ENCODE assay signal across 20 mouse cellular contexts in the genomic region with DNA sequence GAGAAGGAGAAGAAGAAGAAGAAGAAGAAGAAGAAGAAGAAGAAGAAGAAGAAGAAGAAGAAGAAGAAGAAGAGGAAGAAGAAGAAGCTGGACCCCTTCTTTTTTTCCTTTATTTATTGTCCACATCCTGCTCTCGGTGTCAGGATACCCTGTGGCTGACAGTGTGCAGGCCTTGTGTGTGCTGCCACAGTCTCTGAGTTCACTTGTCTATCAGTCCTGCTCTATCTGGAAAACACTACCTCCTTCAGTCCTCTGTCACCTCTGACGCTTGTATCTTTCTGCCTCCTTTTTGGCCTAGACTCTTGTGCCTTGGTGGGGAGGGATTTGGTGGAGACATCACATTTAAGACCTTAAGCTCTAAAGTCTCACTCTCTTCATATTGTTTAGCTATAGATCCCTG. TPM values are rescaled to one million over a fixed set of nuclear protein-coding genes. Genes with fewer than 3 reads are reported as not detected.
DNase-seq lines count a peak whose midpoint lies in the region; ATAC-seq and TF ChIP-seq lines count a peak whose summit lies in the region.
"Had no signal": no experiment of that assay in that cellular context is flagged by ENCODE, and none has a peak within 500 bp of the region (broad histone marks: within the 10 kb centered on the region; RNA-seq: fewer than 3 reads in every experiment).

No protein-coding gene starts in this region.

- WGBS in liver, embryonic 11.5 days: 70% methylated on average over 2 of the region's 2 CpGs
- WGBS in liver, embryonic 15.5 days (ENCODE audit: insufficient replicate concordance): 47% methylated on average over 2 of the region's 2 CpGs

- H3K9ac ChIP-seq in liver, embryonic 11.5 days (ENCODE audit: low read depth, low read length): no peak overlapping the region
- peak overlapping the region; percentile 76; the same call in 1 of the 2 replicates for H3K9ac ChIP-seq in liver, embryonic 15.5 days
- H3K9ac ChIP-seq: forebrain, embryonic 15.5 days had no signal

- H3K4me1 ChIP-seq in liver, embryonic 11.5 days (replicated peaks; ENCODE audit: control insufficient read depth, insufficient read depth, low read length): peaks cover 32% of the 10 kb centered on the region
- H3K4me1 ChIP-seq in bone marrow macrophage, adult 2 months (ENCODE audit: control insufficient read depth, insufficient read depth, low read length): peaks cover 37% of the 10 kb centered on the region
- H3K4me1 ChIP-seq in liver, embryonic 15.5 days (replicated peaks): peaks cover 72% of the 10 kb centered on the region

- TF ChIP-seq CTCF in bone marrow macrophage, adult 2 months (IDR thresholded peaks at IDR 0.05; ENCODE audit: low read depth, low read length): no peak

- H3K36me3 ChIP-seq in liver, embryonic 11.5 days (ENCODE audit: control insufficient read depth, insufficient read depth, low read length): no peaks in the 10 kb centered on the region
- peaks cover 15% of the 10 kb centered on the region for H3K36me3 ChIP-seq in liver, embryonic 15.5 days (replicated peaks)
- H3K36me3 ChIP-seq: embryonic facial prominence, embryonic 12.5 days; forebrain, embryonic 15.5 days; neural tube, embryonic 13.5 days had no signal

- ATAC-seq in liver, embryonic 11.5 days (replicated peaks; ENCODE audit: low FRiP score): no peak
- ATAC-seq in liver, embryonic 15.5 days (ENCODE audit: insufficient read depth): no peak
- ATAC-seq: forebrain, embryonic 15.5 days; hindbrain, embryonic 16.5 days; lung, postnatal 0 days; midbrain, embryonic 16.5 days had no signal

- H3K27me3 ChIP-seq in liver, embryonic 11.5 days (replicated peaks; ENCODE audit: control insufficient read depth, insufficient read depth, low read length): no peaks in the 10 kb centered on the region
- no peaks in the 10 kb centered on the region for H3K27me3 ChIP-seq in liver, embryonic 15.5 days
- H3K27me3 ChIP-seq: embryonic facial prominence, embryonic 12.5 days; forebrain, embryonic 15.5 days; neural tube, embryonic 13.5 days had no signal

- no peaks in the 10 kb centered on the region for H3K9me3 ChIP-seq in liver, embryonic 11.5 days (ENCODE audit: control insufficient read depth, low read length)
- no peaks in the 10 kb centered on the region for H3K9me3 ChIP-seq in liver, embryonic 15.5 days (replicated peaks)
- H3K9me3 ChIP-seq: embryonic facial prominence, embryonic 12.5 days; forebrain, embryonic 15.5 days; limb, embryonic 10.5 days; midbrain, embryonic 10.5 days; neural tube, embryonic 13.5 days had no signal

- TF ChIP-seq POLR2A in bone marrow macrophage, adult 2 months (IDR thresholded peaks at IDR 0.05; ENCODE audit: borderline replicate concordance, low read depth, low read length): no peak

- 0 out of 2 replicates have a peak overlapping the region, but pooled peaks have one; percentile 59 for H3K27ac ChIP-seq in liver, embryonic 11.5 days (ENCODE audit: low read depth, low read length)
- peak overlapping the region; percentile 99 for H3K27ac ChIP-seq in bone marrow macrophage, adult 2 months (ENCODE audit: insufficient read depth, low read depth, low read length)
- H3K27ac ChIP-seq in liver, embryonic 15.5 days (replicated peaks): peak overlapping the region; percentile 91
- H3K27ac ChIP-seq: embryonic facial prominence, embryonic 12.5 days; forebrain, embryonic 15.5 days; limb, embryonic 10.5 days had no signal

- peak overlapping the region; percentile 98 for H3K4me2 ChIP-seq in liver, embryonic 11.5 days
- H3K4me2 ChIP-seq in liver, embryonic 15.5 days: peak overlapping the region; percentile 85

- DNase-seq in liver, embryonic 11.5 days (ENCODE audit: low spot score): no peak
- DNase-seq in liver: no peak
- DNase-seq in thymus, adult 18-20 months: no peak
- no peak for DNase-seq in right cerebral cortex, adult 18-20 months
- no peak for DNase-seq in kidney, postnatal 25 days
- DNase-seq: cerebellum, adult 2 months; cerebellum, postnatal 25 days; gastrocnemius, postnatal 25 days; right cerebral cortex, postnatal 4 days; thymus, postnatal 25 days had no signal

- peak overlapping the region; percentile 67; the same call in 1 of the 2 replicates for H3K4me3 ChIP-seq in liver, embryonic 11.5 days (ENCODE audit: low read depth, low read length)
- H3K4me3 ChIP-seq in bone marrow macrophage, adult 2 months (ENCODE audit: insufficient read depth, low read length): peak overlapping the region; percentile 2; the same call in 1 of the 2 replicates
- H3K4me3 ChIP-seq in liver, embryonic 15.5 days (replicated peaks): no peak overlapping the region

RNA-seq across cellular contexts. Expression of gene Ifnar1, which starts 21.6 kb away (rescaled TPM):
- 32.6 and 35.5 TPM in 2 replicates for polyA plus RNA-seq in liver, embryonic 11.5 days (2014; fragmentation: Nextera tagmentation; extraction: Ambion mirVana)
- polyA plus RNA-seq in bone marrow macrophage, adult 2 months (2012; ENCODE audit: insufficient read depth, insufficient read length, missing spikeins): 89.1 and 92.5 TPM in 2 replicates
- 19.4 and 21.6 TPM in 2 replicates for polyA plus RNA-seq in liver, embryonic 15.5 days (2015; fragmentation: Nextera tagmentation; extraction: Ambion mirVana)

RNA-seq across cellular contexts. Expression of gene Il10rb, which starts 57.4 kb away (rescaled TPM):
- 29.8 and 32.9 TPM in 2 replicates for polyA plus RNA-seq in liver, embryonic 11.5 days (2014; fragmentation: Nextera tagmentation; extraction: Ambion mirVana)
- 345 and 358 TPM in 2 replicates for polyA plus RNA-seq in bone marrow macrophage, adult 2 months (2012; ENCODE audit: insufficient read depth, insufficient read length, missing spikeins)
- 29.9 and 34.7 TPM in 2 replicates for polyA plus RNA-seq in liver, embryonic 15.5 days (2015; fragmentation: Nextera tagmentation; extraction: Ambion mirVana)
